Mouse (Mus musculus) stomach, postnatal 0 days (tissue): Measurements from ENCODE around the gene Trim31.

Experiments
- CTCF ChIP-seq: IDR thresholded peaks from 2 replicates; pipeline ENCODE4 v1.5.1; 2016; ENCODE audit warnings: antibody characterized with exemption, low read depth, mild to moderate bottlenecking, moderate library complexity
- EP300 ChIP-seq: optimal IDR thresholded peaks from 2 replicates; pipeline ENCODE3; 2016; ENCODE audit warnings: antibody characterized with exemption

DNA sequence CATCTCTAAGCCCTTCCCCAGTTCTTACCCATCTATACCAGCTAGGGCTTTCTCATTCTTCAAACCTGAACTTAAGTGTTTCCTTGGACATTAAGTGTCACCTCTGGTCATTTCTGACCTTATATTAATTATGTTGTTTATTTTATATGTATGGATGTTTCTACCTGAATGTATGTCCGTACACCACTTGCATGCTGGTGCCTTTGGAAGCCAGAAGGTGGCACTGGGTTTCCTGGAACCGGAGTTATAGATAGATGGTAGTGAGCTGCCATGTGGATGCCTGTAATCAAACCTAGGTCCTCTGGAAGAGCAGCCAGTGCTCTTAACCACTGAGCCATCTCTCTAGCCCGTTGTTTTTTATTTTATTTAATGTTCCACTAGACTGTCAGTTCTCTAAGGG, 42.4 kb upstream of the Trim31 start:
- TF ChIP-seq EP300: no peak
- TF ChIP-seq CTCF: no peak
